Mouse (Mus musculus) ES-E14 (cell line): ENCODE data around the gene Teddm1b.

Experiments used
- CHD2 ChIP-seq: IDR thresholded peaks from 2 replicates; pipeline ENCODE4 v1.6.1; 2014; ENCODE audit warnings: mild to moderate bottlenecking, low read depth, low read length, inconsistent platforms
- HCFC1 ChIP-seq: IDR thresholded peaks from 2 replicates; pipeline ENCODE4 v1.6.1; 2012; ENCODE audit warnings: low read length, inconsistent platforms, borderline replicate concordance; ENCODE audit not compliant: insufficient read depth
- MAFK ChIP-seq: IDR thresholded peaks from 2 replicates; pipeline ENCODE4 v1.6.1; 2014; ENCODE audit warnings: mild to moderate bottlenecking, low read depth, low read length, inconsistent platforms; ENCODE audit not compliant: insufficient read depth

DNA sequence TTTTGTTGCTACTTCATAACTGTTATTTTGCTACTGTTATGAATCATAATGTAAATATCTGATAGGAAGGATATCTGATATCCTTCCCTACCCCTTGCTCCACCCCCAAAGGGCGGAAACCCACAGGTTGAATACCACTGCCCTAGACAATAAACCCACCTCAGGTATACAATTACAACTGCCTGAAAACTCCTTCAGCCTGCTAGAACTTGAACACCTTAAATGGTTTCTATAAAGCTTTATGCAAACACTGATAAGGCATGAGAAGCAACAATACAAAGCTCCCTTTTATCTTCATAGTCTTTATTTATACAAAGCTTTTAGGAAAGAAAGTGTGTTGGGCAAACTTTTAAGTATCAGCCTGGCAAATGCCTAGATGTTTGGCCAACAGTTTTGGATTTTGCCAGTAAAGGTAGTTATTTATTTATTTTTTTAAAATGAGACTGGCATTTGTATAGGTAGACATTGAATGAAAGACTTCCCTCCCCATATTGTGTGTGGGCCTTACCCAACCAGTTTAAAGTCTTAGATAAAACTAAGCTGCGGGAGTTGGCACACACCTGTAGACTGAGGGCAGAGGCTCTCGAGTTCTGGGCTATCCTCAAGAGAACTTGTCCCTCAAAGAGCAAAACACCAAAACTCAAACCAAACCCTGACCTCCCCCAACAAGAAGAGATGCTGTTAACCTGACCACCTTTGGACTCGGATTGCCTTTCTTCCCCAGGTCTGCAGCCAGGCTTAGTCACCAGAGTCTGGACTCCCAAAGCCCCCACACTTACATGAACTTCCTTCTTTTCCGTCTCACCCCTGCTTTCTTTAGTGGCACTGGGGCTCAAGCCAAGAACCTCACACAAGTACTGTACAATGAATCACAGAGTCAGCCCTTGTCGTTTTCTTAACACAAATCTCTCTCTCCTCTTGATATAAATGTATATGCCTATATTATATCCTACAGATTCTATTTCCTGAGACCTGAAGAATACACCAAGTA lies 50.5 kb downstream of the Teddm1b start:
- TF ChIP-seq MAFK (no peak), CHD2 (no peak), HCFC1 (no peak)
